Mouse (Mus musculus): ENCODE measurements around the gene Nfib. TPM values are rescaled to one million over a fixed set of nuclear protein-coding genes. Genes with fewer than 3 reads are reported as not detected.

The Nfib gene
- total and polyA plus RNA-seq, 3 experiments = not detected

GRCm38 (mm10) chr4:82456908-82457307 is 248.6 kb downstream of the Nfib start:
- Histone ChIP-seq H3K27ac (ENCODE audit: control insufficient read depth, low read depth, low read length) (no peak overlapping the region), H3K9me3 (replicated peaks; ENCODE audit: insufficient read depth, low read length) (no peaks in the 10 kb centered on the region), H3K79me2 (ENCODE audit: control insufficient read depth, insufficient read depth, low read length, poor library complexity) (no peaks in the 10 kb centered on the region), H3K9ac (ENCODE audit: control insufficient read depth, low read depth, low read length, poor library complexity, severe bottlenecking) (no peak overlapping the region), H3K4me3 (ENCODE audit: control insufficient read depth in 1 of 2, insufficient read depth in 1 of 2, low read depth in 2 of 2, low read length in 2 of 2) (no peak overlapping the region), H3K4me1 (ENCODE audit: control insufficient read depth in 1 of 2, insufficient read depth in 2 of 2, low read length in 2 of 2) (no peaks in the 10 kb centered on the region), H3K27me3 (ENCODE audit: control insufficient read depth in 1 of 2, insufficient read depth in 2 of 2, low read length in 2 of 2) (no peaks in the 10 kb centered on the region), H3K36me3 (ENCODE audit: control insufficient read depth in 1 of 2, insufficient read depth in 2 of 2, low read length in 2 of 2) (no peaks in the 10 kb centered on the region)
- DNase-seq (ENCODE audit: low read depth, low spot score) = no peak
- TF ChIP-seq ELF1 (IDR thresholded peaks at IDR 0.05; ENCODE audit: low read depth, low read length) (no peak), CHD1 (IDR thresholded peaks at IDR 0.05; ENCODE audit: low read depth, low read length) (no peak), RAD21 (IDR thresholded peaks at IDR 0.05; ENCODE audit: low read depth, low read length) (no peak), HCFC1 (IDR thresholded peaks at IDR 0.05; ENCODE audit: low read depth, low read length) (no peak), USF2 (IDR thresholded peaks at IDR 0.05; ENCODE audit: borderline replicate concordance in 1 of 2, insufficient read depth in 1 of 2, low read depth in 1 of 2, low read length in 2 of 2) (no peak), ZC3H11A (IDR thresholded peaks at IDR 0.05; ENCODE audit: low read depth, low read length) (no peak), SMC3 (IDR thresholded peaks at IDR 0.05; ENCODE audit: low read depth, low read length) (no peak), POLR2A (IDR thresholded peaks at IDR 0.05; ENCODE audit: control insufficient read depth in 1 of 2, insufficient read depth in 1 of 2, low read depth in 1 of 2, low read length in 2 of 2, poor library complexity in 1 of 2) (no peak), TCF12 (IDR thresholded peaks at IDR 0.05; ENCODE audit: low read depth, low read length) (no peak), KAT2A (conservative IDR thresholded peaks at IDR 0.05; ENCODE audit: low read depth, low read length) (no peak), GABPA (IDR thresholded peaks at IDR 0.05; ENCODE audit: low read depth, low read length) (no peak)

- TF ChIP-seq USF2 (IDR thresholded peaks at IDR 0.05; ENCODE audit: borderline replicate concordance in 1 of 2, insufficient read depth in 1 of 2, low read depth in 1 of 2, low read length in 2 of 2) = no peak
- no peak for TF ChIP-seq EP300 (IDR thresholded peaks at IDR 0.05; ENCODE audit: low read depth in 1 of 2, low read length in 2 of 2)
- TF ChIP-seq CTCF (IDR thresholded peaks at IDR 0.05 in 2 of 3, conservative IDR thresholded peaks at IDR 0.05 in 1 of 3; ENCODE audit: control insufficient read depth in 1 of 3, insufficient read depth in 1 of 3, low read depth in 2 of 3, low read length in 3 of 3, poor library complexity in 1 of 3, severe bottlenecking in 1 of 3) = no peak
- TF ChIP-seq UBTF (IDR thresholded peaks at IDR 0.05; ENCODE audit: borderline replicate concordance, insufficient read depth, low read depth, low read length) = no peak
- no peak for TF ChIP-seq POLR2A (IDR thresholded peaks at IDR 0.05; ENCODE audit: control insufficient read depth in 1 of 2, insufficient read depth in 1 of 2, low read depth in 1 of 2, low read length in 2 of 2, poor library complexity in 1 of 2)
- no peak for TF ChIP-seq MEF2A (IDR thresholded peaks at IDR 0.05; ENCODE audit: extremely low read depth, insufficient replicate concordance, low read depth, low read length, poor library complexity, severe bottlenecking)
- no peak for TF ChIP-seq SMC3 (IDR thresholded peaks at IDR 0.05; ENCODE audit: low read depth, low read length)
- no peak for TF ChIP-seq TBP (IDR thresholded peaks at IDR 0.05; ENCODE audit: low read depth, low read length)
- no peak for TF ChIP-seq SIN3A (IDR thresholded peaks at IDR 0.05; ENCODE audit: low read length)
- no peak for TF ChIP-seq GATA1 (IDR thresholded peaks at IDR 0.05; ENCODE audit: low read depth, low read length)
- TF ChIP-seq MXI1 (IDR thresholded peaks at IDR 0.05; ENCODE audit: low read depth, low read length) = no peak
- no peak for TF ChIP-seq ZNF384 (IDR thresholded peaks at IDR 0.05; ENCODE audit: low read depth, low read length)
- H3K4me3 ChIP-seq (ENCODE audit: control insufficient read depth in 1 of 2, insufficient read depth in 1 of 2, low read depth in 2 of 2, low read length in 2 of 2) = no peak overlapping the region
- H3K9me3 ChIP-seq (replicated peaks; ENCODE audit: insufficient read depth, low read length) = no peaks in the 10 kb centered on the region
- no peak overlapping the region for H3K9ac ChIP-seq (ENCODE audit: control insufficient read depth, low read depth, low read length, poor library complexity, severe bottlenecking)
- no peak overlapping the region for H3K27ac ChIP-seq (ENCODE audit: control insufficient read depth, low read depth, low read length)
- no peak for DNase-seq (ENCODE audit: low read depth, low spot score)
- no peaks in the 10 kb centered on the region for H3K27me3 ChIP-seq (ENCODE audit: control insufficient read depth in 1 of 2, insufficient read depth in 2 of 2, low read length in 2 of 2)
- no peaks in the 10 kb centered on the region for H3K79me2 ChIP-seq (ENCODE audit: control insufficient read depth, insufficient read depth, low read length, poor library complexity)
- no peaks in the 10 kb centered on the region for H3K4me1 ChIP-seq (ENCODE audit: control insufficient read depth in 1 of 2, insufficient read depth in 2 of 2, low read length in 2 of 2)
- no peaks in the 10 kb centered on the region for H3K36me3 ChIP-seq (ENCODE audit: control insufficient read depth in 1 of 2, insufficient read depth in 2 of 2, low read length in 2 of 2)
Observed at GRCm38 (mm10) chr4:82456323-82456713, 249.2 kb downstream of the Nfib start.
